Mouse (Mus musculus): Measurements from ENCODE around the gene Loxl1. TPM values are rescaled to one million over a fixed set of nuclear protein-coding genes. Genes with fewer than 3 reads are reported as not detected.

Loxl1 gene
- not detected in 2 replicates for total RNA-seq (2014; fragmentation: Nextera tagmentation)
- not detected in 2 replicates for total RNA-seq (2017)
- not detected in 2 replicates for polyA plus RNA-seq (2012)

DNA sequence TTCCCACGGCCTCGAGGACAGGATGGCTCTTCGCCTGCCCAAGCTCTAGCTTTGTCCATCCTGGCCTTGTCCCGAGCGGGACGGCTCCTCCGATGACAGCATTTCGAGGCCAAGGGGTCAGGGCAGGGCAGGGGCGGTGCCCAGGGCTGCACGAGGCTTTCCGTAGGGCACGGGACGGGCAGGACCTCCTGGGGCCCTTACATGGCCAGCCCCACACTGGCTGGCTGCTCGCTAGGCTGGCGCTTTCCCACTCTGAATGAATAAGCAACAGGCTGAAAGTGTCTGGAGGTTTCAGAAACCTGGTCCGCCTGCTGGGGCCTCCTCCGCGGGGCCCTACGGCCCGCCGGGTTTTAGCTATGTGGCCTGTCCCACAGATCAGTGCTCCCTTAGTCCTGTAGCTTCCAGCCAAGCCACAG is at the start of gene Loxl1:
TSS of gene Loxl1 (minus strand) at position 243 of the 416 bp plus-strand sequence.
- no peak for ATAC-seq (ENCODE audit: extremely low read depth, insufficient number of reproducible peaks, low FRiP score, poor library complexity, severe bottlenecking)

GRCm38 (mm10) chr9:58361956-58362355 is 49.0 kb upstream of the Loxl1 start:
- Histone ChIP-seq H3K4me1 (ENCODE audit: insufficient read depth, low read depth, low read length) (no peaks in the 10 kb centered on the region), H3K36me3 (replicated peaks) (no peaks in the 10 kb centered on the region), H3K27me3 (ENCODE audit: insufficient read depth, low read length) (peaks cover 11% of the 10 kb centered on the region), H3K9me3 (replicated peaks) (no peaks in the 10 kb centered on the region), H3K4me3 (ENCODE audit: low read depth, low read length) (no peak overlapping the region)
- ATAC-seq (ENCODE audit: extremely low read depth, insufficient number of reproducible peaks, low FRiP score, poor library complexity, severe bottlenecking) (no peak), DNase-seq (ENCODE audit: low spot score) (no peak)
- TF ChIP-seq POLR2AphosphoS5 (IDR thresholded peaks at IDR 0.05; ENCODE audit: insufficient replicate concordance, low read depth, low read length) (no peak), CTCF (IDR thresholded peaks at IDR 0.05; ENCODE audit: low read depth, low read length) (no peak)

More for the DNA sequence above, at the start of gene Loxl1:
- no peak within 1 kb of the TSS for H3K4me3 ChIP-seq (ENCODE audit: low read depth, low read length)
- no peaks in the 10 kb centered on the region for H3K4me1 ChIP-seq (ENCODE audit: insufficient read depth, low read depth, low read length)
- H3K27me3 ChIP-seq (ENCODE audit: insufficient read depth, low read length), result peaks cover 11% of the 10 kb centered on the region; the same call in 1 of the 2 replicates
- DNase-seq (ENCODE audit: low spot score), result no peak
- H3K9me3 ChIP-seq (replicated peaks), result no peaks in the 10 kb centered on the region; the same call in 1 of the 2 replicates
- H3K36me3 ChIP-seq (replicated peaks), result no peaks in the 10 kb centered on the region
- TF ChIP-seq GATA1 (IDR thresholded peaks at IDR 0.05; ENCODE audit: borderline replicate concordance, low read length) (no peak), TAL1 (conservative IDR thresholded peaks at IDR 0.05; ENCODE audit: low read depth, low read length) (no peak), CTCF (IDR thresholded peaks at IDR 0.05; ENCODE audit: low read depth, low read length) (no peak), POLR2AphosphoS5 (IDR thresholded peaks at IDR 0.05; ENCODE audit: insufficient replicate concordance, low read depth, low read length) (no peak), GATA2 (IDR thresholded peaks at IDR 0.05; ENCODE audit: borderline replicate concordance, low read depth, low read length) (no peak)

DNA sequence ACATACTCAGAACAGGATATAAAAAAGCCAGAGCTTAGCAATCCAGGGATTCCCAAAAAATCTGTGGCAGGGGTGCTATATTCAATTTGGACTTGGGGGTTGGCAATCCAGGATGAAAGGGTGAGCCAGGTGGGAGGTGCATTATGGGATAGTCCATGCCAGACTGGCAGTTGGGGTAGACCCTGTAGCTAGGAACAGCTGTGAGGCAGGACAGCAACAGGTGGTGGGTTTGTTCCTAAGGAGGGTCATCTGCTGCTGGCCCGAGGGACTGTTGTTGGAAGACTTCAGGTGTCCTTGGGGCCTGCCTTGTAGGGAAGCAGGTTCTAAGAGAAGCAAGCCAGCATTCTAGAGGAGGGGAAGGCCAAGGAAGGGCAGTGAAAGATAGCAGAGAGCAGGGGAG is 48.4 kb upstream of the Loxl1 start:
- Histone ChIP-seq H3K4me1 (ENCODE audit: insufficient read depth, low read depth, low read length) (no peaks in the 10 kb centered on the region), H3K27me3 (ENCODE audit: insufficient read depth, low read length) (peaks cover 11% of the 10 kb centered on the region), H3K4me3 (ENCODE audit: low read depth, low read length) (no peak overlapping the region), H3K9me3 (replicated peaks) (no peaks in the 10 kb centered on the region), H3K36me3 (replicated peaks) (no peaks in the 10 kb centered on the region)
- DNase-seq (ENCODE audit: low spot score), result no peak
- ATAC-seq (ENCODE audit: extremely low read depth, insufficient number of reproducible peaks, low FRiP score, poor library complexity, severe bottlenecking), result no peak
- no peak for TF ChIP-seq GATA1 (IDR thresholded peaks at IDR 0.05; ENCODE audit: borderline replicate concordance, low read length)
- no peak for TF ChIP-seq GATA2 (IDR thresholded peaks at IDR 0.05; ENCODE audit: borderline replicate concordance, low read depth, low read length)

DNA sequence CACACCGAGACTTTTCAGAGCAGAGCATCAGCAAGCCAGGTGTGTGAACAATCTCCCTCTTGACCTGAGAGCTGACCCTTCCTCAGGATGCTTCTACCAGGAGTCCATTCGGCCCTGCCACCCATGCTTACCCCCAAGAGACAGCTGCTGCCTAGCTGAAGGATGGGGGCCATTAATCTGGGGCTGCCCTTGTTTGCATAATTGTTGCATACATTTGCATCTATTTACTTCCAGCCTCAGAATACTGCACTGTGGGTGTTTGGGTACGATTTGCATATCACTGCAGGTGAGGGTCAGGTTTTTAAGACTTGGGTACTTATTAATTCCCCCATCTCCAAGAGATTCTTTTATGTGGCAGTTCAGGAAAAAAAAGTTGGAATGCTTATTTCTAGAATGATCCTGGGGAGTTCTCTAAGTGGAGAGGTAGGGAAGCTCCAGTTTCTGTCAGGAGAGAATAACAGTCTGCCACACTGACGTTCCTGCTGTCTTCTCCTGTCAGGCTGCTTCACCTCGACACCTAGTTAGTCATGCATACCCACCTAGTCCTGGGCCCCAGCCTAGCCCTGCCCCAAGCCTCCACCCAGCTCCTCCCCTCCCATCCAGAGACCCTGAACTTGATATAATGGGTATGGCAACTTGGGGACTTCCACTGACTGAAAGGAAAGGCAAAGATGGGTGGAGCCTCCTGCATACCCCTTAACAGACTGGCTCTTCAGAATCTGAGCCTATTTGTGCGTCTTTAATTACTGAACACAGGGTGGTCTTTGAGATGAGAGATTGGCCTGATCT is 42.5 kb upstream of the Loxl1 start:
- no peaks in the 10 kb centered on the region for H3K4me1 ChIP-seq (ENCODE audit: insufficient read depth, low read depth, low read length)
- no peak for ATAC-seq (ENCODE audit: extremely low read depth, insufficient number of reproducible peaks, low FRiP score, poor library complexity, severe bottlenecking)
- peaks cover 8% of the 10 kb centered on the region for H3K27me3 ChIP-seq (ENCODE audit: insufficient read depth, low read length)
- H3K4me3 ChIP-seq (ENCODE audit: low read depth, low read length), result no peak overlapping the region
- no peaks in the 10 kb centered on the region for H3K36me3 ChIP-seq (replicated peaks)
- H3K9me3 ChIP-seq (replicated peaks), result no peaks in the 10 kb centered on the region
- DNase-seq (ENCODE audit: low spot score), result no peak
- TF ChIP-seq GATA1 (IDR thresholded peaks at IDR 0.05; ENCODE audit: borderline replicate concordance, low read length) (no peak), POLR2AphosphoS5 (IDR thresholded peaks at IDR 0.05; ENCODE audit: insufficient replicate concordance, low read depth, low read length) (no peak), GATA2 (IDR thresholded peaks at IDR 0.05; ENCODE audit: borderline replicate concordance, low read depth, low read length) (no peak), TAL1 (conservative IDR thresholded peaks at IDR 0.05; ENCODE audit: low read depth, low read length) (no peak), CTCF (IDR thresholded peaks at IDR 0.05; ENCODE audit: low read depth, low read length) (no peak)

GRCm38 (mm10) chr9:58354701-58355100 is 41.7 kb upstream of the Loxl1 start:
- ATAC-seq (ENCODE audit: extremely low read depth, insufficient number of reproducible peaks, low FRiP score, poor library complexity, severe bottlenecking) (no peak), DNase-seq (ENCODE audit: low spot score) (no peak)
- H3K9me3 ChIP-seq (replicated peaks), result no peaks in the 10 kb centered on the region
- no peaks in the 10 kb centered on the region for H3K36me3 ChIP-seq (replicated peaks)
- no peak overlapping the region for H3K4me3 ChIP-seq (ENCODE audit: low read depth, low read length)
- H3K4me1 ChIP-seq (ENCODE audit: insufficient read depth, low read depth, low read length), result no peaks in the 10 kb centered on the region
- H3K27me3 ChIP-seq (ENCODE audit: insufficient read depth, low read length), result peaks cover 11% of the 10 kb centered on the region
- no peak for TF ChIP-seq TAL1 (conservative IDR thresholded peaks at IDR 0.05; ENCODE audit: low read depth, low read length)
- no peak for TF ChIP-seq GATA2 (IDR thresholded peaks at IDR 0.05; ENCODE audit: borderline replicate concordance, low read depth, low read length)
- no peak for TF ChIP-seq POLR2AphosphoS5 (IDR thresholded peaks at IDR 0.05; ENCODE audit: insufficient replicate concordance, low read depth, low read length)
- TF ChIP-seq GATA1 (IDR thresholded peaks at IDR 0.05; ENCODE audit: borderline replicate concordance, low read length), result no peak
- no peak for TF ChIP-seq CTCF (IDR thresholded peaks at IDR 0.05; ENCODE audit: low read depth, low read length)

GRCm38 (mm10) chr9:58353224-58353623 is 40.2 kb upstream of the Loxl1 start:
- Histone ChIP-seq H3K4me3 (ENCODE audit: low read depth, low read length) (no peak overlapping the region), H3K27me3 (ENCODE audit: insufficient read depth, low read length) (peaks cover 11% of the 10 kb centered on the region), H3K36me3 (replicated peaks) (no peaks in the 10 kb centered on the region), H3K9me3 (replicated peaks) (no peaks in the 10 kb centered on the region), H3K4me1 (ENCODE audit: insufficient read depth, low read depth, low read length) (no peaks in the 10 kb centered on the region)
- no peak for ATAC-seq (ENCODE audit: extremely low read depth, insufficient number of reproducible peaks, low FRiP score, poor library complexity, severe bottlenecking)
- no peak for DNase-seq (ENCODE audit: low spot score)
- TF ChIP-seq POLR2AphosphoS5 (IDR thresholded peaks at IDR 0.05; ENCODE audit: insufficient replicate concordance, low read depth, low read length) (no peak), TAL1 (conservative IDR thresholded peaks at IDR 0.05; ENCODE audit: low read depth, low read length) (no peak), GATA2 (IDR thresholded peaks at IDR 0.05; ENCODE audit: borderline replicate concordance, low read depth, low read length) (no peak)
